Mouse (Mus musculus) cerebellum, adult 2 months (tissue): ENCODE results near the gene Olfr49.

ENCODE experiments used
- CTCF ChIP-seq: fragments of 200-500 bp; IDR thresholded peaks from 2 replicates; pipeline ENCODE4 v1.5.1; 2011; ENCODE audit warnings: low read depth, mild to moderate bottlenecking, control low read depth, low read length, moderate library complexity, borderline replicate concordance; ENCODE audit not compliant: insufficient read depth
- POLR2A ChIP-seq: fragments of 200-500 bp; IDR thresholded peaks from 2 replicates; pipeline ENCODE4 v1.6.1; 2011; ENCODE audit warnings: low read length, control low read depth, borderline replicate concordance; ENCODE audit not compliant: insufficient read depth

GRCm38 (mm10) chr14:54259722-54260085 is 25.0 kb downstream of the Olfr49 start:
- no peak for TF ChIP-seq CTCF
- no peak for TF ChIP-seq POLR2A
